20 mouse cellular contexts compared by ENCODE assay signal in genomic region chr2:30525831-30526230, GRCm38 (mm10).
"Had no signal": no experiment of that assay in that cellular context is flagged by ENCODE, and none has a peak within 500 bp of the region (broad histone marks: within the 10 kb centered on the region; RNA-seq: fewer than 3 reads in every experiment).

No protein-coding gene starts in this region.

- H3K4me2 ChIP-seq: liver, embryonic 12.5 days; liver, embryonic 15.5 days; lung, embryonic 15.5 days; midbrain, embryonic 11.5 days; neural tube, embryonic 12.5 days; neural tube, embryonic 15.5 days had no signal

- ATAC-seq: liver, embryonic 12.5 days had no signal

- H3K4me3 ChIP-seq: limb, embryonic 13.5 days; liver, embryonic 12.5 days; liver, embryonic 15.5 days; lung, embryonic 15.5 days; megakaryocyte, embryonic 14.5 days; neural tube, embryonic 12.5 days; neural tube, embryonic 15.5 days had no signal

- H3K27me3 ChIP-seq: limb, embryonic 13.5 days; liver, embryonic 15.5 days; lung, embryonic 15.5 days; neural tube, embryonic 12.5 days; neural tube, embryonic 15.5 days had no signal

- H3K4me1 ChIP-seq: liver, embryonic 12.5 days; liver, embryonic 15.5 days; lung, embryonic 15.5 days had no signal

- H3K9ac ChIP-seq: liver, embryonic 12.5 days; lung, embryonic 15.5 days; neural tube, embryonic 12.5 days; neural tube, embryonic 15.5 days had no signal

- H3K36me3 ChIP-seq: limb, embryonic 13.5 days; liver, embryonic 12.5 days; liver, embryonic 15.5 days; lung, embryonic 15.5 days; neural tube, embryonic 12.5 days; neural tube, embryonic 15.5 days had no signal

- DNase-seq: kidney, adult 8-10 months; kidney, postnatal 14 days; kidney, postnatal 4 days; liver; lung, adult 18-20 months; lung, postnatal 10 days; lung, postnatal 36 days; midbrain, embryonic 14.5 days; right cerebral cortex, postnatal 14 days; right cerebral cortex, postnatal 4 days; thymus, adult 18-20 months; thymus, postnatal 36 days had no signal

- H3K9me3 ChIP-seq: limb, embryonic 13.5 days; liver, embryonic 12.5 days; liver, embryonic 15.5 days; lung, embryonic 15.5 days; neural tube, embryonic 12.5 days; neural tube, embryonic 15.5 days had no signal

- H3K27ac ChIP-seq: liver, embryonic 12.5 days; liver, embryonic 15.5 days; lung, embryonic 15.5 days; neural tube, embryonic 12.5 days; neural tube, embryonic 15.5 days had no signal
